Mouse (Mus musculus) left cerebral cortex, adult 8-10 months (tissue): ENCODE measurements around the gene Prss53. TPM values are rescaled to one million over a fixed set of nuclear protein-coding genes. Genes with fewer than 3 reads are reported as not detected.

Source experiments
- DNase-seq, 2 experiments: peaks; one replicate each; pipeline ENCODE4 v3.0.0; 2022; ENCODE audit warnings: low spot score in 2 of 2
- total RNA-seq, 4 experiments: library from RNA; stranded (reverse); gene quantifications; 2 replicates each; pipeline ENCODE4 v1.2.4; 2022

Gene Prss53
- total RNA-seq = 1 to 10 TPM in 3 of 4 experiments, under 1 TPM in 1; 0.78 to 2.1 (median 1.4) TPM

DNA sequence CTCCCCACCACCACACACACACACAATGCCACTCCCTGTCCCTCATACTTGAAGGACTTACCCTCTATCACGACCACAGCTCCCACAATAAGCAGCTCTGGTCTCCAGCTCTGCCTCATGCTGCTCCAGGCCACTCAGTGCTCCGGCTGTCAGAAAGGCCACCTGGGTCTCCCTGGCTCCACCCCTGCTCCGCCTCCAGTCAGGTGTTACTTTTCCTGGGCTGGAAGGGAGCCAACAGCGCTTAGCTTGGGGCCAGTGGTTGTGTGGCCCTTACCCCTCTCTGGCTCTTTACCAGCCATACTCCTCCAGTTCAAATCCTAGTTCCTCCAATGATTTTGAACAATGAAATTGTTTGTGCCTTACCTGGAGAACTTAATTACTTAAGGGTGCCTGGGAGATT lies at the start of gene Prss53:
Gene Prss53 (minus strand): TSS at position 173 of the 400 bp plus-strand sequence.
- no peak for DNase-seq

DNA sequence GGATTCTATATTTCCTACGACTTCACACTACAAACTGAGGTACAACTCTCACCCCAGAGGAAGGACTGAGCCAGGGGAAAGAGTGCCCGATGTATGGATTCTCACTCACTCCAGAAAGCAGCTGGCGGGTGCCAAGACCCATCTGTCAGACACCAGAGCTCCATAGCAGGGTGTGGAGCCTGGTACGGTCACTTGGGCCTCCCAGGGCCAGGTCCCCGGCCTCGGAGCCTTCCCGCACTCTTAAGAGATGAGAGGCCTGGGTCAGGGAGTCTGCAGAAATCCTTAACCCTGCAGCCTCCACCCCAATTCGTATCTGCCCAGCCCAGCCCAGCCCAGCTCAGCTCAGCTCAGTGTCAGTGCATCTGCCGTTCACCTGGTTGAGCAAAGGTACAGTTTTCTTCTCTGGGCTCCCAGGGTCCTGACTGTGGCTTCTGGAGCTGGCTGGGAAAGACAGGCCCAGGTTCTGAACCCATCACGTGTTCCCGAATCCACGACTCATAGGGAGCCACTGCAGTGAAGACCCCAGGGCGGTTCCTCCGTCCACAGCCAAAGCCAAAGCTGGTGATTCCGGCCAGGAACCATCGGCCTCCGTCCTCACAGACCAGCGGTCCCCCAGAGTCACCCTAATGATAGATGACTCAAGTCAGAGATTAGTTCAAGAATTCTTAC lies 45.6 kb upstream of the Prss53 start:
- DNase-seq = no peak

DNA sequence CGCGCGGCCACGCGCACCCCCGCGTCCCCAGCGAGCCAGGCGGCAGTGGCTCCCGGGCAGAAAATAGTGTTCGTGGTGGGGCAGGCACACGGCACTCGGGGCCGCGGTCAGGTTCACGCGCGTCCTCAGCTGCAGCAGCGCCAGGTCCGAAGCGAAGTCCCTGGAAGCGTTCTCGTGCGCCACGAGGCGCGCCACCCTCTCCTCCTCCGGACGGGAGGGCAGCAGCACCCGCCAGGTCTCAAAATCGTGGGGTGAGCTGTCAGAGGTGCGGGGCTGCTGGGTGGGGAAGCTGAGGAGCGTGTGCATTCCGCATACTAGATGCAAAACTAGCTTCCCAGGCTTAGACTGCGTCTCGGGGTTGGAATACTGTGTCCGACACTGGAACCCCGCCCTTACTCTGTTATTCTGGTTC lies 45.0 kb upstream of the Prss53 start:
- no peak for DNase-seq

DNA sequence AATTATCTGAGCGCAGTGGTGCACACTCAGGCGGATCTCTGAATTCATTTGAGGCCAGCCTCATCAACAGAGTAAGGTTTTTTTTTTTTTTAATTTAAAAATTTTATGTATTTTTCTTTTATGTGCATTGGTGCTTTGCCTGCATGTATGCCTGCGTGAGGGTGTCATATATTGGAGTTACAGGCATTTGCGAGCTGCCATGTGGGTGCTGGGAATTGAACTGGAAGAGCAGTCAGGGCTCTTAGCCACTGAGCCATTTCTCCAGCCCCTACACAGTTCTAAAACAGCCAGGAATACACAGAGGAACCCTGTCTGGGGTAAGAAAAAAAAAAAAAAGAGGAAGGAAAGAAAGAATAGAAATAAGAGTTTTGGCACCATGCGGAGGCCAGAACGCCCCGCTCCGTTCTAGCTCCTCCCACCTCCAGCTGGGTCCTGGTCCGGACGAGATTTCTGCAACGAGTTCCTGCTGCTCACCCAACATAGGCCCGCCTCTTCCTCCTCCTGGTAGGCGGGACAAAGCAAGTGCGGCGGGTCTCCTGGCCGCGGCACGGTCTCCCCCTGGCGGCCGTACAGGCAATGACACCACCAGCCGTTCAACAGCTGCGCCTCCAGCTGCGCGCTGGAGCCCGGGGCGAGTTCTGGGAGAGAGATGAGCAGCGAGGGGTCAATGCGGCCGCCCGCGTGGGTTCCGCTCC lies 44.4 kb upstream of the Prss53 start:
- DNase-seq = peak; percentile 94

DNA sequence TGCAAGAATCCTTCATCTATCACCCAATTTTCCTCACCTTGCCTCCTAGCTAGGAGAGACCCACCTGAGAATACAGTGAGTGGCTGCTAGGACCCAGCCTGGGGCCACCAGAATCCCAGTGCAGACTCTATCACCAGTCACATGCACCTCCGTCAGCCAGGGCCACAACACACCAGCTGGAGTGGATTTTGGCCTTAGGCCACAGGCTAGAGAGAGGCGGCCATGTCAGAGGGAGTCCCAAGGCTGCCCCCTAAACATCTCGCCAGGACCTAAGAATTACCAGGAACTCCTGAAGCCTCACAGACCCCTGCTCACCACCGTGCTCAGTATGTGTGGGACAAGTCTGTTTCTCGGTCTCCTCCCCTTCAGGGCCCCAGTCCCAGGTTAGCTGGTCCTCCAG lies 43.3 kb upstream of the Prss53 start:
- DNase-seq = no peak

DNA sequence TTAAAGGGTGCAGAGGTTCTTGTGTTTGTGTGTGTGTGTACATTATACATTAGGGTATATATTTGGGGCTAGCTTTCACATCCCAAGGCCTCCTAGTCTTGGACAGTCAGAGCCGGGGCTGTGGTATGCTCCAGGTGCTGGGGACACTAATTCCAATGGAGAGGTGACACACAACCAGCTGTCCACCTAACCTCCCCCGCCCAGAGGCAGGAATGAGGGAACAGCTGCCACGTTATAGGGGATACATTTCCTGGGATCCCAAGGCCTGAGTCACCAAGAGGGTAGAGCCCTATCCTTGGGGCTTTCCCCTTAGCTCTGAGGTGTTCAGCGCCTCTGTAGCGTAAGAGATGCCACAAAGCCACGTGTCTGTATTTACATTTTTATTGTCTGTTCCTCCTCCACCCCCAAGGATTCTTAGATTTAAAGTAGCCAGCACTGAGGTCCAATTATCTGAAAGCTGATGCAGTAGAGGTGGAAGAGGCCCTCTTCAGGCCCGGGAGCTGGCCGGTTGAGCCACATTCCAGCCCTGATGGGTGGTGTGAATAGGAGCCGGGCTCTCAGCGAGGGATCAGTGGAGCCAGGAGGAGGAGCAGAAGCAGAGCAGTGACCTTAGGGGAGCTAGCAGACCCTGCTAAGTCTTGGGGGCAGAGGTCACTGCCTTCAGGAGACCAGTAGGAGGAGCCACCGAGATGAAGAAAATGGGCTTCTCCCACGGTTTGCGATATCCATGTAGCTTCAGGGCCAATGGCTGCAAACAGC lies 41.7 kb upstream of the Prss53 start:
- no peak for DNase-seq

DNA sequence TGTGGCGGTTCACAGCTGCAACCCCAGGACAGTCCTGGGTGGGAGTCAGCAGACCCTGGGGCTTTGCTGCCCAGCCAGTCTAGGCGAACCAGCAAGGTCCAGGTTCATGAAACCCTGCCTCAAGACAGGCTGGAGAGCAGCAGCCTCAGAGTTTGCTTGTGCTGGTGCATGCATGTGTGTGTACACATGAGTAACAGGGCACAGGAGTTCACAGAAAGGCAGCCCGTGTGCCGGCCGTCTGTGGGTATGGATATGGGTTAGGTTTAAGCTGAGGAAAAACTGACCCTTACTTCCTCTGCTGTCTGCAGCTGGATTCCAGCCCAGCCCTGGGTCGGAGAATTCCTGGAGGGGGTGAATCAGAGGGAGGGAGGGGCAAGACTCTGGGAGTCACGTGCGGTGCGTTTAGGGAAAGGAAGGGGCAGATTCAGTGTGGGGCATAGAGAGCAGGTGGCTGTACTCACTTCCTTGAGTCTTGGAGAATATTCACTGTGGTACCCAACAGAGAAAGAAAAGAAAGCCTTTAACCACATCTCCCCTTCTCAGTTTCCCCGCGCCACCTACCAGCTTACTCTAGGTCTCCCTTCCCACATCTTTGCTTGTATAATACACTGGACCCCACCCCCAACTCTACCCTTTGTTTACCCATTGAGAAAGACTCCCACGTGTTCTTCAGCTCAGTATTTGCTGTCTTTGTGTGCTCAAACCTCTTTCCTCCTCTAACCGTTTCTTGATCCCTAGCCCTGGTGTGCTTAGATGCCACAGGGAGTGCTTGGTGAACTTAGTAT lies 40.8 kb upstream of the Prss53 start:
- DNase-seq = no peak

DNA sequence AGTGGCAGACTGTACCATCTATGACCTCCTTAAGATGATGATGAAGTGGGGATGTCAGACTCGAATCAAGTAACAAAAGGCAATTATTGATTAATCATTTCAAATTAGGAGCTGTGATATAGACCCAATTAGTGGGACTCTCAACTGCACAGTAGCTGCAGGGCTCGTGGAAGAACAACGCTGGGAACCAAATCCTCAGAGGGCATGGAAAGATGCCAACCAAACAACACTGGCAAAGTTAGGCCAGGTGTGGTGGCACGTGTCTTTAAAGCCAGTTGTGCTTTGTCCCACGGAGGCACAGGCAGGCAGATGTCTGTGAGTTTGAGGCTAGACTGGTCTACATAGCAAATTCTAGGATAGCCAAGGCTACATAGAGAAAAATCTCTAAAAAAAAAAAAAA lies 39.9 kb upstream of the Prss53 start:
- no peak for DNase-seq

DNA sequence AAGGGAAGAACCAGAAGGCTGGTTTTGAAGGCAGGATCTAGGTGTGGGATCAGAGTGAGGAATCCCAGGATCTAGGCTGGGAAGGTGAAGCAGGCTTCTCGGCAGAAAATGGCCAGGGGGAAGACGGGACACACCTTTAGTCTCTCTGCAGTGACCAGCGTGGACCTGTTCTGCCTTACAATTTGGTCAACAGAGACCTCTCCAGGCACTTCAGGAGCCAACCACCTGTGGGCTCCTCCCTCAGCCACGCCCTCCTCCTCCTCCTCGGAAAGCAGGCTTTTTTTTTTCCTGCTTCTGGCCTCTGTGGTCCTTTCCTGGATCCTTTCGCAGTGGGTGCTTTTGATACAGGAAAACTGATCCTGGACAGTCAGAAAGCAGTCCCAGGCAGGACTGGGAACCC lies 39.2 kb upstream of the Prss53 start, which contains the start of gene Prss8:
Gene Prss8 (minus strand): TSS at position 182 of the 400 bp plus-strand sequence.
- no peak for DNase-seq

DNA sequence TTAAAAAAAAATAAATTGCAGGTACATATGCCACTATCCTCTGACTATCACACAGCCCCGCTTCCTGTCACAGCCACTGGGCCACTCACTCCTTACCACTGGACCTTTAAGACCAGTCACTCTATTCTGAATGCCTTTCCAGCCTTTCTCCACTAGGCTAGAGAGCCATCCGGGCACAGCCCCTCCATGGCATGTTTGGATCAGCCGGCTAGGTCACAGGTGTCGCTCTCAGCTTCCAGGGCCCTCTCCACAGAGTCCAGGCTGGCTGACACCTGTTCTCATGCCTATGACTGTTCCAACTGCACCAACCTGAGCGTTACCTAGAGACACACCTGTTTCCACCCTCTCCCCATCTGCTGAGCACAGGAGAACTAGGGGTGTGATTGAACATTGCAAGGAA lies 37.8 kb upstream of the Prss53 start:
- no peak for DNase-seq

DNA sequence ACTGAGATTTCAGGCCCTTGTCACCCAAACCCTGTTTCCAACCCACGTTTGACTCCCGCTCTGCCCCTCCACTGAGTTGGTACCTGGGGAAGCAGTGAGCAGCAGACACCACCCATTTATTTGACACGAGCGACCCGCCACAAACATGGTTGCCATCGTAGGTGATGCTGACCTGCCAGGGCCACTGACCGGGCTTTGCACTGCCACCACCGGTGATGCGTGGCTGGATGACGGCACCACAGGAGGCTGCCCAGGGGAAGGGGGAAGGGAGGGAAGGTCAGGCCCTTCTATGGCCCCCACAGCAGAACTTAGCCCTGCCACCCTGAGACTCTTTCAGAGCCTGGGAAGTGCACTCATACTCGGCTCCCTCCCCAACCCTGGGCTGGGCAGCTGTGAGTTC lies 37.0 kb upstream of the Prss53 start:
- DNase-seq = no peak

DNA sequence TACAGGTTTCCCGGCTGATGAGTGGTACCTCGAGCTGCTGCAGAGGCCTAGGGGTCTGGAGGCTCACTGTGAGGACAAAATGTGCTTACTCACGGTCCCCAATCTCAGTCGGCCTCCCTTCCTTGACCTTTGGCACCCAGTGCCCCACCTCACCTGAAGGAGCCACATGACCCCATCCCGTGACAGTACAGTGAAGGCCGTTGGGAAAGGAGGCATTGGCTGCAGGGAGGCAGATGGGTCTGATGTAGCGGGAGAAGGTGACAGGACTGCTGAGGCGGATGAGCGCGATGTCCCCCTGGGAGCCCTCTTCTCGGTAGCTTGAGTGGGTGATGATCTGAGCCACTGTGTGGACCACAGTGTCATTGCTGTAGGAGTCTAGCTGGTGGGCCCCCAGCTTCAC lies 36.1 kb upstream of the Prss53 start:
- no peak for DNase-seq

DNA sequence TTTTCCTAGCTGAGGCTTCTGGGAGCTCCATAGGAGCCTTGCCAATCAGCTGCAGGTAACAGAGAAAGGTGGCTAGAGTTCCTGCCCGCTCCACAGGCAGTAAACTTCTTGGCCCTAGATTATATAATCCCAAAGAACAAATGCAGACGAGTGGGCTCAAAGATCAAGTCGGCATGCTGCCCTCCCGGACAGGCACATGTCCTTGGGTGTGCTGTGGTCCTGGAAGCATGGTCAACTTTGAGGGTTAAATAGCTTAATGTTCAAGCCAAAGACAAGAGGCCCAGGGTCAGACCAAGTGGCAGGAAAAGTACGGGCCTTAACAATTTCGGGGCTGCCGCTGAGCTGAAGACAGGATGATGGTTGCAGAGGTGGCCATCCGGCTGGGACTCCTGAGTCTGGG lies 35.3 kb upstream of the Prss53 start:
- DNase-seq = no peak

DNA sequence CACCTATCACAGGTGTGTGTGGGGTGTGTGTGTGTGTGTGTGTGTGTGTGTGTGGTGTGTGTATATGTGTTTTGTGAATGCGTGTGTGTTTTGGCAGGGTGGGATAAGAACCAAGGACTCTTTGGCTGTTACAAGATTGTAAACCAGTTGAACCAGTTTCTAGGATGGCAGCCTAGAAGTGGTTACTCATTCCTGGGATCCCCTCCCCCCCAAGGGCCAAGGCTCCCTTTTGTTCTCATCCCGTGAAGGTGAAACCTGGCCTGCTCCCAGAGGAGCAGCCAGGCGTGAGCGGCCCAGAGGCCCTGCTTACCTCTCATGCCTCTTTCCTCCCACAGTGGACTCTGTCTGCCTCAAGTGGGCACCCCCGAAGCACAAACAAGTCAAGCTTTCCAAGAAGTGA lies 34.5 kb upstream of the Prss53 start:
- DNase-seq = no peak

DNA sequence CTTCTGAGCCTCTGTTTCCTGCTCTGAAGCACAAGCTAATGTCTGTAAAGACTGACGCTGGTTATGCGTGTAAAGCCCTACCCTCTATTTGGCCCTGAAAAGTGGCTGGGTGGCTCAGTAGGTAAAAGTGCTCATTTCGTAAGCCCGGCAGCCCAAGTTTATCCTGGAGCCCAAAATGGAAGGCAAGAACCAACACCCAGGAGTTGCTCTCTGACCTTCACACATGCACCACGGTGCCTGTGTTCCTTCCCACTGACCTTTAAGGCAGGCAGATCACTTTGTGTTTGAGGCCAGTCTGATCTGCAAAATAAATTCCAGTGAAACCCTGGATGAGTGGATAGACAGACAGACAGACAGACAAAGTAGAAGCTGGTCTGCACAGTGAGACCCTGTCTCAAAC lies 32.9 kb upstream of the Prss53 start:
- no peak for DNase-seq

DNA sequence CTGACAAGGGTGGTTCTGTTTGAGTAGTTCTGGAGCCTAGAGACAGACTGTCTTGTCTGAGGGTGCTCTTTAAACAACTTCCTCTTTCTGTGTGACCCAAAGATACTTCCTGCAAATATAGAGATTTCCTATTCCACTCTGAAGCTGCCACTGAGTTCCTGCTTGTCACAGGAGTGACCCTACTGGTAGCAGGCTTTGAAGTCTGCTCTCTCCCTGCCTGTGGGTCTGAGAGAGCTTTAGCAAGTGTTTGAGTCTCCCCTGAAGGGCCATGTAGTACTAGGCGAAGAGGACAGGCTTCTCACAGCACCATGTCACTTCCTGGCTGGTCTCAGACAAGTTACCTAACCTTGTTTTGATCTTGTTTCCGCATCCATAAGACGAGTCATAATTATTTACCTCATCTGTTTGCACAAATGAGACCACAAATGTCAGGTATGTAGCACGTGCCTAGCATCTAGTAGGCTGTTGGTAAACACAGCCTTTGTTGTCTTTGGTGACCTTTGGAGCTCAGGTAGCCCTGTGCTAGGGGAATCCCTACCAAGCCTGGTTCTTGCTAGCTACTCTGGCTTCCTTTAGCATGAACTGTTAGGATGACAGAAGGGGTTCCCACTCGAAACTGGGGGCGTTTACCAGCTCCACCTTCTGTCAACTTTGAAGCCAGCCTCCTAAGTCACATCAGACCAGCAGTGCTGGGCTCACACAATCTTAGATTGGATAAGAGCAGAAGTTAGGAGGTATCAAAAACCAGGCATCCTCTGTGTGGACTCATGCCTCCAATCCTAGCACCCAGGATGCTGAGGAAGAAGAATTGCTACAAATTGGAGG lies 31.9 kb upstream of the Prss53 start:
- DNase-seq = no peak

DNA sequence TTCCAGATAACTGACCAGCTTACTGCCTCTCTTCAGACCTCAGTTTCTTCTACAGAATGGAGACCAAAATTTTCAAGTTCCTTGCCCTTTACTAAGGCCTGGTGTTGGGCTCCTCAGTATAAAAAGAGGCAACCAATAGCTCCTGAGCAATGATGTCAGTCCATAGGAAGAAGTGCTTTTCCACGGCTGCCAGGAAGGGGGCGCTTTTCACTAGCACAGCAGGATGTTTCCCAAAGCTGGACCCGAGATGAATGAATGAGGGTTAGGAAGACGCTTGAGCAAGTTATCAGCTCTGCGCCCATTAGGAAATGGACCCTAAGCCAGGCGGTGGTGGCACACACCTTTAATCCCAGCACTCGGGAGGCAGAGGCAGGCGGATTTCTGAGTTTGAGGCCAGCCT lies 30.7 kb upstream of the Prss53 start:
- no peak for DNase-seq

DNA sequence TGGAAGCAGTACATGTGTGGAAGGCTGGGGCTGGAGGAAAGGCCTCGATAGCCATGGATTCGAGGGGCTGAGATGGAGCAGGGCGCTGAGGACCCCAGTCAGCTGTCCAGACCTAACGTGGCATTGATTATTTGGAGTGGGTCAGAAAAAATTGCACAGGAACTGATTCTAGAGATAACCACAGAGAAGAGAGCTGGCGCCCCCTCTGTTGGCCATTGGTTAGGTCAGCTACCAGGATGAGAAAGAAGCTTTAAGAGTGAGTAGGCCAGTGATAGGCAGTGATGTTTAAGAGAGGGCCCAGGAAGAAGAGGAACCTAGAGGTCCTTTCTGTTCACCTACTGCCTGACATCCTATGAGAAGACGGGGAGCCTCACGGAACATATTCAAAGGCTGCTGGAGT lies 28.5 kb upstream of the Prss53 start:
- no peak for DNase-seq

DNA sequence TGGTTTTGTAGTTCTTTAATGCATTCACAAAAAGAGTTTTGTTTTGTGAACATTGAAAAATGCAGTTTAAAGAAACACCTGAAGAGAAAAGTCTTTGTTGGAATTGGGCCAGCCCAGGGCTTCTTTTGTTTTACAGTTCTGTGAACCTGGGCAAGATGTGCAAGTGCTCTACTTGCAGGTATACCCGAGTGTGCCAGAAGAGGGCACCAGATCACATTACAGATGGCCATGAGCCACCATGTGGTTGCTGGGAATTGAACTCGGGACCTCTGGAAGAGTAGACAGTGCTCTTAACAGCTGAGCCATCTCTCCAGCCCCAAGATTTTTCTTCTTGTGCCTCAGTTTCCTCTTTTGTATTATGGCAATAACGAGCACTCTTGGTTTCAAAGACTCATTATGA lies 27.4 kb upstream of the Prss53 start:
- DNase-seq = no peak

DNA sequence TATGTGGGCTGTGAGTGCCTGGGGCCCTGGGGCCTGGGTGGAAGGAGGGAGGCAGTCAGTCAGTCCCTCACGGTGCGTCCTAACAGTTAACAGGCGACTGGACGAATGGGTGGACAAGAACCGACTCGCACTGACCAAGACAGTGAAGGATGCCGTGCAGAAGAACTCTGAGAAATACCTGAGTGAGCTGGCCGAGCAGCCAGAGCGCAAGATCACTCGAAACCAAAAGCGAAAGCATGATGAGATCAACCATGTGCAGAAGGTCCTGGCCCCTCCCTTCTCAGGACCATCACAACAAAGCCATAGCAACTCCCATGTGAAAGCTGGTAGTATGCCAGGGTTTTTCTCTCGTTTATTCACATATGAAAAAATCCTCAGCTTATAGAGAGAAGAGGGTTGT lies 24.5 kb upstream of the Prss53 start:
- DNase-seq = no peak

DNA sequence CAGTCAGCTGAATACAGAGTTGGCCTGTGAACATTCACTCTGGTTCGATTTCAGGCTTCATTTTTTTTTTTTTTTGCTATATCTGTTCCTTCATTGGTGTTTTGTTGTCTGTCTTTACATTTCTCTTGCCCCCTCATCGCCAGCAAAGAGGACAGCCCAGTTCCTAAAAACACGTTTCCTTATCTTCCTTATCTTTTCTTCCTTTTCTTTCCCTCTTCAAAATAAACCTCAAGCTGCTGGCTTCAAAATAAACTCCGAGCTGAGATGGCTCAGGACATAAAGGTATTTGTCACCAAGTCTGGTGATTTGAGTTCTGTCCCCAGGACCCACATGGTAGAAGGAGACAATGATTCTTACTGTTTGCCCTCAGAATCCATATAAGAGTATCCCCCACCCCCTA lies 22.2 kb upstream of the Prss53 start:
- no peak for DNase-seq
